Mouse (Mus musculus): Measurements from ENCODE around the gene Cd300lf. TPM values are rescaled to one million over a fixed set of nuclear protein-coding genes. Genes with fewer than 3 reads are reported as not detected.

The Cd300lf gene
- polyA plus RNA-seq, 1 experiment from 2014 or later = 0.15 TPM

GRCm38 (mm10) chr11:115101615-115102051 lies 32.2 kb downstream of the Cd300lf start:
- no peaks in the 10 kb centered on the region for H3K27me3 ChIP-seq

DNA sequence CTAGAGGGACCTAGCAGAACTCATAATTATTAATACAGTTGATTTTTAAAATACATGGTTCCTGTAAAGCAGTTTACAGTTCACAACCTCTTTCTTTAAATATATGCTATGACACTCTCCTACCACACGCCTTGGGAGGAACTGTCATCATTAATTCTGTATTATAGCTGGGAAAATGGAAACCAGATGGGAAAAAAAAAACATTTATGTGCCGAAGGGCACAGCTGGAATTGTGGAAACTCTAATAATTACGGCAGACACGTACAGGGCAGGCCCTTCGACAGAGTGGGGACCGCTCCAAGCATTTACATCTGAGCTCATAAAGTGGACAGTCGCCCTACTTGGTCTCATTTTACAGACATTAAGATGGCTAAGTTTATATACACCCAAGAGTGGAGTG lies 33.1 kb downstream of the Cd300lf start:
- H3K9ac ChIP-seq (replicated peaks) = no peak overlapping the region
- H3K9me3 ChIP-seq = no peaks in the 10 kb centered on the region
- no peak overlapping the region for H3K27ac ChIP-seq (replicated peaks)
- ATAC-seq (ENCODE audit: low FRiP score, low read depth) = no peak
- H3K36me3 ChIP-seq = no peaks in the 10 kb centered on the region
- H3K4me3 ChIP-seq = no peak overlapping the region
- 75% methylated on average over 7 of the region's 7 CpGs for WGBS
- H3K4me2 ChIP-seq (replicated peaks) = no peak overlapping the region
- H3K27me3 ChIP-seq = no peaks in the 10 kb centered on the region
- H3K4me1 ChIP-seq = no peaks in the 10 kb centered on the region

More at GRCm38 (mm10) chr11:115101615-115102051, 32.2 kb downstream of the Cd300lf start:
- Histone ChIP-seq H3K4me2 (replicated peaks) (no peak overlapping the region), H3K27ac (replicated peaks) (no peak overlapping the region), H3K4me3 (no peak overlapping the region), H3K4me1 (no peaks in the 10 kb centered on the region), H3K9ac (replicated peaks) (no peak overlapping the region), H3K9me3 (no peaks in the 10 kb centered on the region), H3K36me3 (no peaks in the 10 kb centered on the region)
- 68% methylated on average over 6 of the region's 6 CpGs for WGBS
- no peak for ATAC-seq (ENCODE audit: low FRiP score, low read depth)

DNA sequence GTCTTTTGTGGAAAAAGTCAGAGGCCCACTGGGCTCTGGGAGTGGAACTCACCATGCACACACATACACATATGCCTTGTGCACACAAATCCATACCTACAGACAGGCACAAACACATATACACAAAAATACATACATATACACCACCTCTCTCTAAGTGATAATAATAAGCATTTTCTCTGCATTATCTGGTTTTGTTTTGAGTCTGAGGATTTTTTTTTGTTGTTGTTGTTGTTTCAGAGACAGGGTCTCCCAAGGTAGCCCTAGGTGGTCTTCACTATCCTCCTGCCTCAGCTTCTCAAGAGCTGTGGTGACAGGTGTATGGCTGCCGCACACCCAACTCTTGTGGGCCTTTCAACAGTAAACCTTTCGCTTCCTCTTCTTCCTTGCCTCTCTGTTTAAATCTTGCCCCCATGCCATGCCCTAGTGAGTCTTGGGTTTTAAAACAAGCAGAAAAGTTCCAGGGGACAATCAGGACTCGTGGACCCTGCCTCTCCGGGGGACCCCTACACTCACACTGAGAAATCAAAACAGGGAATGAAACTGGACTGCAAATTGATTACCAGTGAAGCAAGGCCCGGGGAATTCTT lies 33.7 kb downstream of the Cd300lf start:
- ATAC-seq (ENCODE audit: low FRiP score, low read depth) = no peak
- Histone ChIP-seq H3K4me1 (no peaks in the 10 kb centered on the region), H3K27ac (replicated peaks) (no peak overlapping the region), H3K4me2 (replicated peaks) (no peak overlapping the region), H3K27me3 (no peaks in the 10 kb centered on the region), H3K36me3 (no peaks in the 10 kb centered on the region), H3K9me3 (no peaks in the 10 kb centered on the region), H3K9ac (replicated peaks) (no peak overlapping the region), H3K4me3 (no peak overlapping the region)
- WGBS = 77% methylated on average over 5 of the region's 5 CpGs

DNA sequence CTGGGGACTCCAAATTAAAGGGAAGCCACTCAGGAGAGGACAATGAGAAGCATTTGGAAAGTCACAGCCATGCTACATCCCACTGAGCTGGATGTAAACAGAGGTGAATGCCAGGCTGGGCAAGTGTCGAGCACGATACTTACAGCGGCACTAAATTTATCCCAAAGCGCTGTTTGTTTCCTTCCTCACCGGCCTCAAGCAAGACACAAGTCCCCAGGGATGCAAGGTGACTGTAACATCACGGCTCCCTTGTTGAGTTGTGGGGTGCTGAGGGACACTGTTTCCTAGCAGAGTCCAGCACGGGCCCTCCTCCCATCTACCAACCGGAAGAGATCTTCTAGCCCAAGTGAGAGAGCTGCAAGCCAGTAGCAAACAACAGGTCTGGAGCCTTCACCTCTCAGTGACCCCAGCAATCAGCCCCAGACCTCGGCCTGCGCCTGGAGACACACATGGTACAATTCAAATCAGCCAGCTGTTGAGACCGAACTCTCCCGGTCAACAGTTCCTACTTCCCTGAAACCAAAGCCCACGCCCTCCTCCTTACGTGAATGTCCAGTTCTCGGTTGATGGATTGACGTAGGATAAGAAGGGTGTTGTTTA lies 34.5 kb downstream of the Cd300lf start:
- no peak for ATAC-seq (ENCODE audit: low FRiP score, low read depth)
- H3K27ac ChIP-seq (replicated peaks) = no peak overlapping the region
- H3K4me2 ChIP-seq (replicated peaks) = no peak overlapping the region
- H3K36me3 ChIP-seq = no peaks in the 10 kb centered on the region
- H3K9me3 ChIP-seq = no peaks in the 10 kb centered on the region
- no peak overlapping the region for H3K4me3 ChIP-seq
- H3K27me3 ChIP-seq = no peaks in the 10 kb centered on the region
- no peak overlapping the region for H3K9ac ChIP-seq (replicated peaks)
- 70% methylated on average over 16 of the region's 16 CpGs for WGBS
- no peaks in the 10 kb centered on the region for H3K4me1 ChIP-seq

DNA sequence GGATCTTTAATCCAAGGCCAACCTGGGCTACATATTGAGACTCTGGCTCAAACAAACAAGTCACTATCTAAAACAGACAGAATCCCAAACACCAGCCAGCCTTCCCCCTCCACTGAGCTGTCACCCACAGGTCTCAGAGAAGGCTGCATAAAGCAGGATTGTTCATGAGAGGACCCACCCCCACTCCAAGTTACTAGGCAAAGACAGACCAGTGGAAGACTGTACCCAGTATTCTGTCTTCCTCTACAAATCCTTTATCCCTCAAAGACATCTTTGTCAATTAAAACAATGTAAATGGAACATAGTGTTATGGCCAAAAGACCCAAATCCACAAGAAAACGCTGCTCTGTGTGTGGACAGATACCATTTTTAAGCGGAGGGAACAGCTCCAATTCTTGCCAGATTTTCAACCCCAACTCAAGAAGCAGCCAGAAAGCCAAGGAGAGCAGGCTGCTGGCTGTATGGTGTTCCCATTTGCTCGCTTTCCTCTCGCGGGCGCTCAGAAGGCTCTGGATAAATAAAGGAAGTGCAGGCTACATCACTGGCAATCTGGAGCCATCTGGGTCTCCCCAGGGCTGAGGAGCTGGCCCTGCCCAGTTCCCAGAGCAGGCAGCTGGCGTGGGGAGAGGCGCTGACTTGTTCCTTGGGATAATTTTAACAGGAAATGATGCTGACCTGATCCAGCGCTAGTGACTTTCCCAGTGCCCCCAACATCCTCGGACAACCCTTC lies 35.4 kb downstream of the Cd300lf start:
- Histone ChIP-seq H3K4me1 (no peaks in the 10 kb centered on the region), H3K9ac (replicated peaks) (no peak overlapping the region), H3K36me3 (no peaks in the 10 kb centered on the region), H3K4me3 (no peak overlapping the region), H3K9me3 (no peaks in the 10 kb centered on the region), H3K27ac (replicated peaks) (no peak overlapping the region), H3K4me2 (replicated peaks) (no peak overlapping the region), H3K27me3 (no peaks in the 10 kb centered on the region)
- 71% methylated on average over 10 of the region's 10 CpGs for WGBS
- no peak for ATAC-seq (ENCODE audit: low FRiP score, low read depth)

DNA sequence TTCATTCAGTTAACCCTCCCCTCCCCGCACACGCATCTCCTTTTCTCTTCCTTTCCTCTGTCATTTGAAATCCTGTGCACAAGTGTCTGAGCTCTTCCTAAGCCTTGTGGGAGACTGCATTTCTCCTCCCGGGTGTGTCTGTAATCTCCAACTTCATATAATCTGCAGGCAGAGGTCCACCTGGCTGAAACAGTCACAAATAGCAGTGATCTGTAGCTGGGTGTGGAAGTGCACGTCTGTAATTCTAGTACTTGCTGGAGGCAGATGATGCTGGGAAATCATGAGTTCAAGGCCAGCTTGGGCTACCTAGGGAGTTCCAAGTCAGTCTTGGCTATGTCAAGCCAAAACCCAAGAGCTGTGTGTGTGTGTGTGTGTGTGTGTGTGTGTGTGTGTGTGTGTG lies 41.7 kb downstream of the Cd300lf start:
- Histone ChIP-seq H3K4me2 (replicated peaks) (peak overlapping the region; percentile 60), H3K9me3 (no peaks in the 10 kb centered on the region), H3K36me3 (no peaks in the 10 kb centered on the region), H3K27me3 (peaks cover 33% of the 10 kb centered on the region), H3K4me3 (peak overlapping the region; percentile 32), H3K4me1 (peaks cover 12% of the 10 kb centered on the region), H3K9ac (replicated peaks) (no peak overlapping the region), H3K27ac (replicated peaks) (no peak overlapping the region)
- WGBS = 18% methylated on average over 4 of the region's 4 CpGs
- no peak for ATAC-seq (ENCODE audit: low FRiP score, low read depth)

DNA sequence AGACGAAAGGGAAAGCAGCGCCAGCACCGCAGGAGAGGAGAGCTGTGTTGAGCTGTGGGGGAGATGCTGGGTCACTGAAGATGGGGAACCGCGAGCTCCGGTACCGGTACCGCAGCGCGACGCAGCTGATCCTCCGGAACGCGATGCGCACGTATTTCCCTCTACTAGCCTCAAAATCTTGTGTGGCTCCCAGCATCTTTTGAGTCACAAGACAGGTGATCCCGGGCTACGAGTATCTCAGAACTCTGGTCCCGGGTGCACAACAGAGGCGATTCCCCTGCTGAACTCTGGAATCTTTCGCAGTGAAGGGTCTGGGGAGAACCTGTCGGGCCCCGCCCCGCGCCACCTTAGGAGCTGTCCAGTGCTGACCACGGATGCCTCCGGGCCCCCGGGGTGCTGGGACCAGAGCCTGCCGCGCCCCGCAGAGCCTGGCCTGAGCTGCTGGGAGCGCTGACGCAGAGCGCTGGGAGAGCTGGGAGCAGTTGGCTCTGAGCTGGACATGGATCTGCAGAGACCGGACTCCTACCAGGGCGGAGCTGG lies 42.4 kb downstream of the Cd300lf start, which contains the start of gene Rab37:
Gene Rab37 (plus strand): TSS at position 70 of the 540 bp plus-strand sequence.
- H3K36me3 ChIP-seq = no peaks in the 10 kb centered on the region
- H3K9ac ChIP-seq (replicated peaks) = 0 out of 2 replicates have a peak within 1 kb of the TSS, but pooled peaks have one; percentile 6
- no peaks in the 10 kb centered on the region for H3K9me3 ChIP-seq
- H3K4me2 ChIP-seq (replicated peaks) = peak within 1 kb of the TSS; percentile 60
- H3K4me3 ChIP-seq = peak within 1 kb of the TSS; percentile 32
- H3K27ac ChIP-seq (replicated peaks) = no peak within 1 kb of the TSS
- peaks cover 12% of the 10 kb centered on the region for H3K4me1 ChIP-seq
- no peak for ATAC-seq (ENCODE audit: low FRiP score, low read depth)
- H3K27me3 ChIP-seq = peaks cover 33% of the 10 kb centered on the region
- WGBS = 2% methylated on average over 36 of the region's 36 CpGs

DNA sequence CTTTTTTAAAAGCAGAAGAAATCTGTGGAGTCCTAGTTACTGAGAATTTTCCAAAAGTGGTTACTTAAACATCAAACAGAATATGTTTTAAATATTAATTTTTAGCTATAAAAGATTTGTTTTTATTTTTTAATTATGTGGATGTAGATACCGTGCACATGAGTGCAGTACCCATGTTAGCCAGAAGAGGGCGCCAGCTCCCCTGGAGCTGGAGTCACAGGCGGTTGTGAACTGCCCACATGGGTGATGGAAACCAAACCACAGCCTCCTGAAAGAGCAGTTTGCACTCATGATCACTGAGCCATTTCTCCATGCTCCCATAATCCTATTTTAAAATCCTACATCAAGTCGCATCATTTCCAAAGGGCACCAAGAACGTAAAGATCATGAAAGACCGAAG lies 43.9 kb downstream of the Cd300lf start:
- H3K36me3 ChIP-seq = no peaks in the 10 kb centered on the region
- no peak overlapping the region for H3K4me3 ChIP-seq
- no peak for ATAC-seq (ENCODE audit: low FRiP score, low read depth)
- H3K27ac ChIP-seq (replicated peaks) = no peak overlapping the region
- H3K27me3 ChIP-seq = peaks cover 47% of the 10 kb centered on the region
- H3K9ac ChIP-seq (replicated peaks) = no peak overlapping the region
- no peaks in the 10 kb centered on the region for H3K9me3 ChIP-seq
- no peak overlapping the region for H3K4me2 ChIP-seq (replicated peaks)
- 65% methylated on average over 6 of the region's 6 CpGs for WGBS
- peaks cover 17% of the 10 kb centered on the region for H3K4me1 ChIP-seq

- 70% methylated on average over 7 of the region's 7 CpGs for WGBS
- Histone ChIP-seq H3K4me3 (no peak overlapping the region), H3K9ac (replicated peaks) (no peak overlapping the region), H3K4me1 (peaks cover 24% of the 10 kb centered on the region), H3K27me3 (peaks cover 53% of the 10 kb centered on the region), H3K27ac (replicated peaks) (no peak overlapping the region), H3K36me3 (no peaks in the 10 kb centered on the region), H3K4me2 (replicated peaks) (no peak overlapping the region), H3K9me3 (no peaks in the 10 kb centered on the region)
- ATAC-seq (ENCODE audit: low FRiP score, low read depth) = no peak
Measured at GRCm38 (mm10) chr11:115086213-115086612, 47.6 kb downstream of the Cd300lf start.

DNA sequence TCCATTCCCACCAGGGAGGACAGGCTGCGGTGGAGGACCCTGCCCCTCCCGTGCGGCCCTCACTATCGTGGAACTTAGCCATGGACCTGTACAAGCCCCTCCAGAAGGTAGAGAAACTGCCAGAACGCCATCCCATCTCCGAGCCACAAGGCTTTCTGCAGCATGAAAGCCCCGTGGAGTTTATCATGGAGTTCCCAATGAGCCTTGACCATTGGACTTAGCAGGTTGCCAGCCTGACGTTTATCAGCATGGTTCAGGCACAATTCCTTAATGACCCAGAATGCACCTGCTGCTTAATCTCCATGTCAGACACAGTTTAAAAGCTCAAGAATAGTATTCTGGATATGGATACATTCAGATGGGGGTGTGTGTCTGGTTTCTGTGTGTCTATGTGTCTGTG lies 48.7 kb downstream of the Cd300lf start:
- H3K4me3 ChIP-seq = no peak overlapping the region
- 49% methylated on average over 8 of the region's 8 CpGs for WGBS
- H3K4me1 ChIP-seq = peaks cover 23% of the 10 kb centered on the region
- peaks cover 42% of the 10 kb centered on the region for H3K27me3 ChIP-seq
- H3K9me3 ChIP-seq = no peaks in the 10 kb centered on the region
- H3K9ac ChIP-seq (replicated peaks) = no peak overlapping the region
- no peaks in the 10 kb centered on the region for H3K36me3 ChIP-seq
- 0 out of 2 replicates have a peak, but pooled peaks have one; percentile 9 for ATAC-seq (ENCODE audit: low FRiP score, low read depth)
- no peak overlapping the region for H3K4me2 ChIP-seq (replicated peaks)
- H3K27ac ChIP-seq (replicated peaks) = no peak overlapping the region

DNA sequence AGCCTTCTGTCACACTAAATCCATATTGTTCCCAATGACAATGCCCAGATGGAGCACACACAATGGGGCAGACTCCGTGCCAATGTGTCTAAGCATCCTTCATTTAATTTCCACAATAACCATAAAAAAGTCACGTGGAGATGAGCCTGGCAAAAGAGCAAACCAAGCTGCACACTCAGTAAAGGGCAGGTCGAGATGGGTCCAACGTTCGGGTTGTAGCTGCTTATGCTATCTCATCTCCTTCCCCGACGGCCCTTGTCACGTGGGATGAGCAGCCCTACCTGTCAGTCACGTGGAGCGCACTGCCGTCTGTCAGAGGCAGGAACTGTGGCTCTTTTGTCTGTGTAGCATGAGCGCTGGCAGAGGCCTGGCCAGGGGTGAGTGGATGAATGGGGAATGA lies 49.2 kb downstream of the Cd300lf start:
- no peak overlapping the region for H3K9ac ChIP-seq (replicated peaks)
- peaks cover 40% of the 10 kb centered on the region for H3K27me3 ChIP-seq
- peaks cover 23% of the 10 kb centered on the region for H3K4me1 ChIP-seq
- peak; percentile 12; the same call in 1 of the 2 replicates for ATAC-seq (ENCODE audit: low FRiP score, low read depth)
- 20% methylated on average over 12 of the region's 12 CpGs for WGBS
- no peak overlapping the region for H3K4me2 ChIP-seq (replicated peaks)
- H3K27ac ChIP-seq (replicated peaks) = no peak overlapping the region
- no peaks in the 10 kb centered on the region for H3K9me3 ChIP-seq
- no peak overlapping the region for H3K4me3 ChIP-seq
- no peaks in the 10 kb centered on the region for H3K36me3 ChIP-seq

All from midbrain, embryonic 12.5 days (tissue).